Mouse (Mus musculus) liver, postnatal 0 days (tissue): ENCODE results near the gene Letm1. TPM values are rescaled to one million over a fixed set of nuclear protein-coding genes. Genes with fewer than 3 reads are reported as not detected.

ENCODE experiments used
- ATAC-seq: fragments of 200-750 bp; cut with Nextera tagmentation; 2 replicates; pipeline ENCODE4 v1.8.0; 2017; ENCODE audit warnings: mild to moderate bottlenecking, moderate library complexity
- DNase-seq: peaks from one replicate; pipeline ENCODE4 v3.0.0-alpha.2; 2016
- H3K27ac ChIP-seq: fragments of 300-500 bp; sonication (generic); 2 replicates; pipeline ENCODE4 v1.5.1; 2014; ENCODE audit warnings: antibody characterized with exemption, moderate library complexity, mild to moderate bottlenecking, low read depth
- H3K27me3 ChIP-seq: fragments of 300-500 bp; sonication (generic); 2 replicates; pipeline ENCODE4 v1.6.1; 2014; ENCODE audit warnings: low read length, control low read depth, mixed read lengths; ENCODE audit not compliant: insufficient read depth
- H3K36me3 ChIP-seq: fragments of 300-500 bp; sonication (generic); replicated peaks from 2 replicates; pipeline ENCODE4 v1.6.1; 2014; ENCODE audit warnings: mild to moderate bottlenecking, control low read depth, low read length, moderate library complexity, mixed read lengths; ENCODE audit not compliant: insufficient read depth
- H3K4me1 ChIP-seq: fragments of 300-500 bp; sonication (generic); 2 replicates; pipeline ENCODE4 v1.6.1; 2014; ENCODE audit warnings: antibody characterized with exemption, mild to moderate bottlenecking, control low read depth; ENCODE audit not compliant: insufficient read depth
- H3K4me2 ChIP-seq: fragments of 300-500 bp; sonication (generic); 2 replicates; pipeline ENCODE4 v1.6.1; 2014; ENCODE audit warnings: low read depth, mild to moderate bottlenecking, low read length, moderate library complexity, mixed read lengths
- H3K4me3 ChIP-seq: fragments of 300-500 bp; sonication (generic); 2 replicates; pipeline ENCODE4 v1.5.1; 2014; ENCODE audit warnings: low read depth, low read length
- H3K9ac ChIP-seq: fragments of 300-500 bp; sonication (generic); replicated peaks from 2 replicates; pipeline ENCODE4 v1.6.1; 2014; ENCODE audit warnings: mild to moderate bottlenecking, moderate library complexity
- H3K9me3 ChIP-seq: fragments of 300-500 bp; sonication (generic); 2 replicates; pipeline ENCODE4 v1.6.1; 2016; ENCODE audit warnings: mild to moderate bottlenecking, control low read depth, low read length, mixed read lengths
- CTCF ChIP-seq: sonication (generic); IDR thresholded peaks from 2 replicates; pipeline ENCODE4 v1.5.1; 2016; ENCODE audit warnings: antibody characterized with exemption, low read depth
- EP300 ChIP-seq: IDR thresholded peaks from 2 replicates; pipeline ENCODE4 v1.6.1; 2016; ENCODE audit warnings: antibody characterized with exemption, low read depth, mild to moderate bottlenecking
- WGBS: fragments of 180-500 bp; shearing (Covaris S2); extraction: QIAGEN DNeasy Blood & Tissue Kit; methylation state at CpG from one replicate; pipeline ENCODE4 v1.1.7; 2014; ENCODE audit not compliant: insufficient replicate concordance; 5-methylcytosine and 5-hydroxymethylcytosine counted together
- polyA plus RNA-seq: library from polyadenylated mRNA; unstranded; fragments of >200 nt; fragmentation: Nextera tagmentation; extraction: Ambion mirVana; gene quantifications from 2 replicates; pipeline ENCODE4 v1.2.1, GENCODE M21; 2015

The Letm1 gene
- polyA plus RNA-seq: 18.6 and 20.0 TPM in 2 replicates

DNA sequence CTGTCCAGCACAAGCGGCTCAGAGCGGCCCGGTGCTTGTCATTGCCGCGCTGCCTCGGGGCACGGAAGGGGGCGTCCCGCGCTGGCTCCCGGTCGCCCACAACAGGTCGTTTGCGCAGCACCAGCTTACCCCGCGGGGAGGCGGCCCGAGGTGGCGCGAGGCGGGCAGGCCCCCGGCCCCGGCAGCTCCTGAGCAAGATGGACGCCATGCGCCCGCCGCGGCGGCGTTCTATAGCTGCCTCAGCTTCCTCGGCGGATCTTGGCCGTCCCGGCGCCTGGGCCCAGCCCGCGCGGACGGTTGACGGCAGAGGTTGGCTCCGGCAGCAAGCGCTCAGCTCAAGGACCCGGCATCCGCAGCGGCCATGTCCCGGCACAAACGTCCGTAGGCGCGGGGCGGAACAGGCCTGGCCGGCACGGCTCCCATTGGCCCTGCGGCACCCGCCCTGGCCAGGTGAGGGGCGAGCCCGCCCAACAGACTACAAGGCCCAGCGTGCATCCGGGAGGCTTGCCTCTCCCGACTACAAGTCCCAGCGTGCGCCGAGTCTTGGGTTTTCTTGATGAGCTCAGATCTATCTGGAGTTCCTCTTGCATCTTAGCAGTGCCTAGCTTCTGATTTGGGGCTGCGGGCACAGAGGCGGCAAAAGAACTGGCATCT, at the start of gene Letm1:
Gene Letm1, minus strand, starts transcription at position 473 of the 654 bp plus-strand sequence.
- peak; percentile 100 for ATAC-seq
- peaks cover 9% of the 10 kb centered on the region for H3K4me1 ChIP-seq
- DNase-seq: peak; percentile 93
- TF ChIP-seq CTCF: peak; percentile 37
- TF ChIP-seq EP300: no peak
- WGBS: 1% methylated on average over 56 of the region's 65 CpGs
- H3K4me3 ChIP-seq: peak within 1 kb of the TSS; percentile 97
- H3K9ac ChIP-seq: peak within 1 kb of the TSS; percentile 93
- peaks cover 4% of the 10 kb centered on the region; the same call in 1 of the 2 replicates for H3K36me3 ChIP-seq
- H3K27me3 ChIP-seq: no peaks in the 10 kb centered on the region
- H3K4me2 ChIP-seq: peak within 1 kb of the TSS; percentile 94
- H3K9me3 ChIP-seq: no peaks in the 10 kb centered on the region
- peak within 1 kb of the TSS; percentile 95 for H3K27ac ChIP-seq

DNA sequence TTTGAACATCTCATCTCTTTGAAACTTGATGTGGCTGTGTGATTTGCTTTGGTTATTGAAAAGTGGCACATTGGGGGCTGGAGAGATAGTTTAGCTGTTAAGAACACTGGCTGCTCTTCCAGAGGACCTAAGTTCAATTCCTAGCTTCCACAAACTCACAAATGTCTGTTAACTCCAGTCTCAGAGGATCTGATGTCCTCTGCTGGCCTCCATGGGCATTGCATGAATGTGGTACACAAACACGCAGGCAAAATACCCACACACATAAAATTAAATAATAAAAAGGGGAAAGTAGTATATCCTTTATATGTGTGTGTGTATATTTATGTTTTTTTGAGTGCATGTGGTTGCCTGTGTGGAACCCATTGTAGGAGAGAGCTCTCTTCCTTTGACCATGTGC, 48.2 kb upstream of the Letm1 start:
- Histone ChIP-seq H3K4me3 (no peak overlapping the region), H3K27me3 (no peaks in the 10 kb centered on the region), H3K4me2 (no peak overlapping the region), H3K36me3 (peaks cover 3% of the 10 kb centered on the region; the same call in 1 of the 2 replicates), H3K4me1 (no peaks in the 10 kb centered on the region), H3K9me3 (no peaks in the 10 kb centered on the region), H3K9ac (no peak overlapping the region), H3K27ac (no peak overlapping the region)
- TF ChIP-seq CTCF (peak; percentile 61), EP300 (no peak)
- DNase-seq (no peak), ATAC-seq (no peak)
- WGBS: 85% methylated on average over 1 of the region's 1 CpGs

DNA sequence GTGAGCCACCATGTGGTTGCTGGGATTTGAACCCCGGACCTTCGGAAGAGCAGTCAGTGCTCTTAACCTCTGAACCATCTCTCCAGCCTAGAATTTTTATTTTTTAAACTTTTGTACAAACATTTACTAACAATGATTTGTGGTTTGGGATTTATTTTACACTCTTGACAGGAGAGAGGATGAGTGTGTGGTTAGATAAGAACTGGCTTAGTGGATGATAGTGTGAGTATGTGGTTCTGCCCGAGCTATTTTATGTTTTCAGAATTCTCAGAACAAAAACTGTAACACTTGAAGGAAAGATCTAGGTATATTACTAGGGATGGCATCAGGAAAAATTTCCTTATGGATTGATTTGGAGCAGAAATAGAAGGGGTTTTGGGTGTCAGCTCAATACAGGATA, 47.3 kb upstream of the Letm1 start:
- H3K9me3 ChIP-seq: no peaks in the 10 kb centered on the region
- TF ChIP-seq EP300 (no peak), CTCF (no peak)
- DNase-seq: no peak
- no peak for ATAC-seq
- no peak overlapping the region for H3K4me2 ChIP-seq
- H3K36me3 ChIP-seq: peaks cover 3% of the 10 kb centered on the region; the same call in 1 of the 2 replicates
- 58% methylated on average over 3 of the region's 3 CpGs for WGBS
- H3K9ac ChIP-seq: no peak overlapping the region
- H3K4me3 ChIP-seq: no peak overlapping the region
- no peaks in the 10 kb centered on the region for H3K27me3 ChIP-seq
- H3K27ac ChIP-seq: no peak overlapping the region
- H3K4me1 ChIP-seq: no peaks in the 10 kb centered on the region

DNA sequence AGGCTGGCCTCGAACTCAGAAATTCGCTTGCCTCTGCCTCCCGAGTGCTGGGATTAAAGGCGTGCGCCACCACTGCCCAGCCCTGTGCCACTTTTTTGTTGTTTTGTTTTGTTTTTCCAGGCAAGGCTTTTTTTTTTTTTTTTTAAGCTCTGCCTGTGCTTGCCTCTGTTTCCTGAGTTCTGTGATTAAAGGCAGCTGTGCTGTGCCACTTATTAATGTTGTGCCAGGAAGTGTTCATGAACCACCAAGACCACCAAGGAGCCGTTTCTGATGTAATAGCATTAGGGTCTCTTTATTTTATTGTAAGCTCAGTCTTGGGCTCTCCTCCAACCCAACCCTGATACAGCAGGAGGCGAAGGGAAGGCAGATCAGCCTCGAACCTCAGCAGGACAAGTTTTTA, 45.5 kb upstream of the Letm1 start:
- ATAC-seq: no peak
- DNase-seq: no peak
- WGBS: 75% methylated on average over 8 of the region's 8 CpGs
- no peaks in the 10 kb centered on the region for H3K27me3 ChIP-seq
- no peaks in the 10 kb centered on the region for H3K9me3 ChIP-seq
- no peak for TF ChIP-seq CTCF
- TF ChIP-seq EP300: no peak
- no peaks in the 10 kb centered on the region for H3K4me1 ChIP-seq
- no peak overlapping the region for H3K27ac ChIP-seq
- H3K4me2 ChIP-seq: no peak overlapping the region
- no peak overlapping the region for H3K9ac ChIP-seq
- no peaks in the 10 kb centered on the region; the same call in none of the 2 replicates for H3K36me3 ChIP-seq
- H3K4me3 ChIP-seq: no peak overlapping the region

DNA sequence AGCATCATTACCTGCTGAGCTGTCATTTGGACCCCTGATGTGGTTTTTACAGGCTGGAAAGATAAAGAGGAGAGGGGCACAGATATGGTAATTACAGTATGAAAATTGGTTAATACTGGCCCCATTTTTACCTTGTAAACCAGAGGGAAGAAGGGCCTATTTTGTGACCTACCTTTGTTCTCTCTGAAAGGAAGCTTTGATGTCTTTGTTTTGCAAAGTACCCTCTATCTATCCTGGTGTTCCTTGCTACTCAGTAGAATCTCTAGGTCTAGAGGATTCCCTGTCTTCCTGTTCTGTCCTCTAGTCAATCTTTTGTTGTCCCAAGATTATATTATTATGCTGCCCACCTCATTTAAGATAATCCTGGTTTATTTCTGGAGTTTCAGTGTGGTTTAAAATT, 43.4 kb upstream of the Letm1 start:
- Histone ChIP-seq H3K4me1 (peaks cover 4% of the 10 kb centered on the region; the same call in 1 of the 2 replicates), H3K9ac (no peak overlapping the region)

DNA sequence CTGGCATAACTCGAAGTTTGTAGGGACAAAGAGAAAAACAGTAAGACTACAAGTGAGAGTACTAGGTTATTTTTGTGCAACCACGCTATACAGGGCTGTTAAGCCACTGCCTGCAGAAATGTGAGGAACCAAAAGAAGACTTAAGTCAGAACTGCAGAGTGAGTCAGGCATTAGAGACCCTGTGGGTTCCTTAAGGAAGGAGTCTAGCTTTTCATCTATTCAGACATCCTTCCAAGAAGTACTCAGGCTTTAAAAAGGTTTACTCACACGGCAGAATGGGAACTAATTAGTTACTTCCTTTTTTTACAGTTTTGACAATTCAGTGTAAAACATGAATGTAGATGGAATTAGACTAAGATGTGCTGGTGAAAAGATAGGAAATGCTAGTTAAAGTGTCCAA, 39.8 kb upstream of the Letm1 start:
- no peak overlapping the region; the same call in 1 of the 2 replicates for H3K9ac ChIP-seq

More for the DNA sequence above, 43.4 kb upstream of the Letm1 start:
- Histone ChIP-seq H3K4me2 (no peak overlapping the region), H3K4me3 (no peak overlapping the region), H3K9me3 (no peaks in the 10 kb centered on the region), H3K36me3 (no peaks in the 10 kb centered on the region; the same call in 1 of the 2 replicates), H3K27me3 (no peaks in the 10 kb centered on the region), H3K27ac (no peak overlapping the region)
- ATAC-seq (no peak), DNase-seq (no peak)
- TF ChIP-seq EP300 (no peak), CTCF (no peak)

More for the DNA sequence above, 39.8 kb upstream of the Letm1 start:
- Histone ChIP-seq H3K4me2 (peak overlapping the region; percentile 98), H3K4me1 (peaks cover 11% of the 10 kb centered on the region), H3K27ac (no peak overlapping the region), H3K27me3 (no peaks in the 10 kb centered on the region), H3K36me3 (no peaks in the 10 kb centered on the region; the same call in 1 of the 2 replicates), H3K9me3 (no peaks in the 10 kb centered on the region), H3K4me3 (peak overlapping the region; percentile 84)
- DNase-seq (no peak), ATAC-seq (no peak)
- WGBS: 31% methylated on average over 3 of the region's 3 CpGs
- TF ChIP-seq CTCF (no peak), EP300 (no peak)
